Mouse (Mus musculus): ENCODE results near the gene Lpar6.

- TF ChIP-seq GATA1 (IDR thresholded peaks at IDR 0.05; ENCODE audit: low read length) (no peak), TAL1 (IDR thresholded peaks at IDR 0.05; ENCODE audit: low read length) (no peak)
Observed at GRCm38 (mm10) chr14:73292434-73292833, 54.7 kb downstream of the Lpar6 start.
